Mouse (Mus musculus) brain, embryonic 14.5 days (tissue): ENCODE measurements around the gene Gm12216. TPM values are rescaled to one million over a fixed set of nuclear protein-coding genes. Genes with fewer than 3 reads are reported as not detected.
A peak's percentile ranks its signal among the peaks of the same experiment; 100 is the strongest.
"Not testable (repeated sequence)": the region's sequence is repeated elsewhere in the genome, so short reads cannot be mapped to it uniquely, and the experiment has no call there.

Experiments used
- DNase-seq: peaks from one replicate; pipeline ENCODE4 v3.0.0-alpha.2; 2011; ENCODE audit warnings: low read depth
- CTCF ChIP-seq: fragments of 200-500 bp; IDR thresholded peaks from 2 replicates; pipeline ENCODE4 v1.5.1; 2012; ENCODE audit warnings: inconsistent platforms, mild to moderate bottlenecking, moderate library complexity, borderline replicate concordance; ENCODE audit not compliant: insufficient read depth, insufficient read length; ENCODE audit errors: extremely low read depth
- POLR2A ChIP-seq: fragments of 200-500 bp; IDR thresholded peaks from 2 replicates; pipeline ENCODE4 v1.6.1; 2012; ENCODE audit warnings: mild to moderate bottlenecking, inconsistent platforms, borderline replicate concordance; ENCODE audit not compliant: poor library complexity, insufficient read depth, insufficient read length, severe bottlenecking; ENCODE audit errors: extremely low read depth
- polyA plus RNA-seq: library from polyadenylated mRNA; depleted of rRNA; stranded (reverse); fragments of >200 nt; gene quantifications from 2 replicates; pipeline ENCODE4 v1.2.3, GENCODE M21; 2012

The Gm12216 gene
- polyA plus RNA-seq, 1 experiment = 0.11 TPM

- TF ChIP-seq CTCF (no peak), POLR2A (no peak)
- DNase-seq = no peak
Measured at GRCm38 (mm10) chr11:53869172-53869571, 10.1 kb upstream of the Gm12216 start.

- not testable (repeated sequence) for DNase-seq
Measured at GRCm38 (mm10) chr11:53868323-53868722, 9.3 kb upstream of the Gm12216 start.

- not testable (repeated sequence) for DNase-seq
Measured at GRCm38 (mm10) chr11:53864724-53865310, 5.8 kb upstream of the Gm12216 start.

- not testable (repeated sequence) for DNase-seq
Measured at GRCm38 (mm10) chr11:53860944-53861343, 1.9 kb upstream of the Gm12216 start.

- TF ChIP-seq CTCF (no peak), POLR2A (no peak)
- DNase-seq = no peak
Measured at GRCm38 (mm10) chr11:53858058-53858760, 847 bp downstream of the Gm12216 start.

GRCm38 (mm10) chr11:53853665-53854064 lies 5.4 kb downstream of the Gm12216 start:
- no peak for DNase-seq
- no peak for TF ChIP-seq CTCF
- no peak for TF ChIP-seq POLR2A

GRCm38 (mm10) chr11:53851795-53852194 lies 7.3 kb downstream of the Gm12216 start:
- no peak for TF ChIP-seq CTCF
- no peak for TF ChIP-seq POLR2A

GRCm38 (mm10) chr11:53849588-53850320 lies 9.3 kb downstream of the Gm12216 start:
- peak; percentile 89 for TF ChIP-seq CTCF
- no peak for TF ChIP-seq POLR2A
- peak; percentile 89 for DNase-seq

More at GRCm38 (mm10) chr11:53851795-53852194, 7.3 kb downstream of the Gm12216 start:
- DNase-seq = no peak

- DNase-seq = no peak
- no peak for TF ChIP-seq CTCF
- TF ChIP-seq POLR2A = no peak
Measured at GRCm38 (mm10) chr11:53845680-53846079, 13.4 kb downstream of the Gm12216 start.

- no peak for TF ChIP-seq CTCF
- TF ChIP-seq POLR2A = no peak
- DNase-seq = peak; percentile 7
Measured at GRCm38 (mm10) chr11:53843106-53843505, 15.9 kb downstream of the Gm12216 start.

- DNase-seq = no peak
- no peak for TF ChIP-seq POLR2A
Measured at GRCm38 (mm10) chr11:53842161-53842581, 16.9 kb downstream of the Gm12216 start.

GRCm38 (mm10) chr11:53841514-53841913 lies 17.5 kb downstream of the Gm12216 start:
- no peak for DNase-seq
- no peak for TF ChIP-seq CTCF
- no peak for TF ChIP-seq POLR2A
